Mouse (Mus musculus): ENCODE data around the gene Elmo1.

Gene Elmo1

GRCm38 (mm10) chr13:20327064-20327463 lies 236.7 kb downstream of the Elmo1 start:
- WGBS: 82% methylated on average over 4 of the region's 4 CpGs

GRCm38 (mm10) chr13:20327975-20328374 lies 237.6 kb downstream of the Elmo1 start:
- WGBS: 71% methylated on average over 3 of the region's 3 CpGs

- WGBS: 100% methylated on average over 1 of the region's 1 CpGs
Measured at GRCm38 (mm10) chr13:20328672-20329071, 238.3 kb downstream of the Elmo1 start.

- WGBS: 67% methylated on average over 7 of the region's 7 CpGs
Measured at GRCm38 (mm10) chr13:20330954-20331353, 240.6 kb downstream of the Elmo1 start.

GRCm38 (mm10) chr13:20335051-20335888 lies 244.9 kb downstream of the Elmo1 start:
- 87% methylated on average over 4 of the region's 4 CpGs for WGBS

GRCm38 (mm10) chr13:20335889-20336497 lies 245.6 kb downstream of the Elmo1 start:
- WGBS: 88% methylated on average over 7 of the region's 7 CpGs

GRCm38 (mm10) chr13:20342881-20343280 lies 252.5 kb downstream of the Elmo1 start:
- WGBS: 90% methylated on average over 3 of the region's 3 CpGs

- WGBS: 52% methylated on average over 1 of the region's 1 CpGs
Measured at GRCm38 (mm10) chr13:20349754-20350153, 259.4 kb downstream of the Elmo1 start.

- WGBS: 88% methylated on average over 2 of the region's 2 CpGs
Measured at GRCm38 (mm10) chr13:20352631-20353030, 262.2 kb downstream of the Elmo1 start.

GRCm38 (mm10) chr13:20353862-20354603 lies 263.6 kb downstream of the Elmo1 start:
- WGBS: 27% methylated on average over 10 of the region's 10 CpGs

DNA sequence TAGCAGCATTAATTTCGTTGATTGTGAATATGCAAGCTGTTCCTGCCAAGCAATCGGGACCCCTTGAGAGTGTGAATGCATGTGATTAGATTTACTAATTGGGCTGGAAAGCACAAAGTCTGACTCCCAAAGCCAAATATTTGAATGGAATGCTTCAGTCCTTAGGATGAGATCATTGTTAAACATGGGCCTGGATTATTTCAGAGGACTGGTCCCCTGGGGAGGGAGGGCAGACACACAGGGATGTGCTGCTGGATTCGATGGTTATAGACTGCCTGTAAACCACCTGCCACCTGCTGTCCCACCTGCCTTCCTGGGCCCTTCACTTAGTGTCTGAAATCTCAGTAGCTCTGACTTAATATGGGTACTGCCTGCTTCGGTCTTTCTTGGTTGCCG lies 264.2 kb downstream of the Elmo1 start:
- WGBS: 49% methylated on average over 5 of the region's 5 CpGs

DNA sequence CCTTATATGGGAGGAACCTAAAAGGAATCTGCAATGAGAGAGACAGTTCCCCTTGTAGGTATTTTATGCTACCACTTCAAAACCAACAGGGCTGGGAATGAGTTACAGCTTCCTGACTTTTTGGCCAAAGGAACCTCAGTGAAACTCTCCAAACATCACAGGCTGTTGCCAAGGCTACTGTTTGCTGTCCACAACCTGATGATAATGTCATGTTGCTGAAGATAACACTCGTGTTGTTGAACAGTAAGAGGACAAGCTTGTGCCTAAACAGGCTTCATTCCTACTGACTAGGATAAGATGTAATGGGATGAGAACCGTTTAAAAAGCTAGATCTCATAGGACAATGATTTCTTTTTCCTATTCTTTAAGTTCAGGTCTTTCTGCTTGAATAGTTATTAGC lies 272.1 kb downstream of the Elmo1 start:
- WGBS: 48% methylated on average over 2 of the region's 2 CpGs

DNA sequence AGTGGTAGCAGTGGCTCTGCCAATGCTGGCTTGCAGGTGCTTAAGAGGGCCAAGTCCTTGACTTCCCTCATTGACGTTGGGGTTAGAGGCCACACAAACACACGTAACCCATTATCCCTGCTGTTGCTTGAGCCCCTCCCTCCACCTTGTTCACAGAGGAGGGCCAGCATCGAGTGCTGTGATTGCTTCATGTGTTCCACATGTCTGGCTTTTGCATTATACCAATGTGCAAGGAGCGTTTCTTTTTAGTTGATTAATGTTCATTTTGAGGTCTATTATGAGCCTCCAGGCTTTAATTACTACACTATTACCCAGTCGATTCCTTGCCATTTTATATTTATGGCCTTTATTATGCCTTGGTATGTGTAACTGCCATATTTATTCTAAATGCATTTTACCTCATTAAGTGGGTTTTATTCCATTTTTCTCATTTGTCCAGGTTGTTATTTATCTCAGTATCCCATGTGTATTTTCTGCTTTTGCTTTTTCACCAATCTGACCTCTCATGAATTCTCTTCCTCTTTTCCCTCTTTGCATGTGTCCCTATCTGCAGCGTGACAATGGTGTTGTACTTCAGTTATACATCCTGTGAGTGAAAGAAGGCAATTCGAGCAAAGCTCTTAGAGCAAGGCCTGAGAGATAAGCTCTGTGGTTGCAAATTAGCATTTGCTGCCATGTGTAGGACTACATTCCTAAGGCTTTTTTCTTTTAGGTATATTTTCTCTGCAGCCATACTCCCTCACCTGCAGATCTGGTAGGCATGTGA lies 275.6 kb downstream of the Elmo1 start:
- 87% methylated on average over 7 of the region's 7 CpGs for WGBS

DNA sequence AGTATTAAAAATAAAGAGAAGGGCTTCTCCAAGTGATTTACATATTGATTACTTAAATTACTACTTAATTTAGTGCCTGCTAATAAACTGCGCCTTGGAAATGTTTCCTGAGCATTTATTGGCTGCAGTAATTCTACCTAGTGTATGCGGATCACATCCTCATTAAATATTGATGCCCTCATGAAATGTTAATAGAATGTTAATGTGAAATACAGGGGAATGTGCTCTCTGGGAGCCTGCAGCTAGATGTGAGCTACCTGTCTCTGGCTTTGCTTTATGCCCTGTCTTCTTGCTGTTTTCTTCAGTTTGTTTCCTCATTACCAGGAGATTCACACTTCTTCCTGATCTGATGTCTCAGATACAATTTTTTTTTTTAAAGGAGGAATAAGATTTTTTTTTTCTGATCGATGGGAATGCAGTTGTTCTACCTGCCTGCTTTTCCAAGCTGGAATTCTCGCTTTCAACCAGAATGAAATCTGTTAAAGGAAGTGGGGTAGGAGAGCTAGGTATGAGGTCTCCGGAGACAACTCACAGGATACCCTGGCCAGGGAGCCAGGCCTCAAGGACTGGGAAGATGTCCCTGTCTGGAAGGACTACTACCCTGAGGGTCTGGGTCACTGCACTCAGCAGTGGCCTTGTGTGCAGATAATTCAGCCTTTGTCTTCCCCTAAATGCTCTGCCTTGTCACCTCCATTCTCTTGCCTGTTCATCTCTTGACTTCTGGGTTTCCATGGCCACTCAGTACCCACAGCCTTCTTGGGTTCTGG lies 279.8 kb downstream of the Elmo1 start:
- 92% methylated on average over 5 of the region's 5 CpGs for WGBS

DNA sequence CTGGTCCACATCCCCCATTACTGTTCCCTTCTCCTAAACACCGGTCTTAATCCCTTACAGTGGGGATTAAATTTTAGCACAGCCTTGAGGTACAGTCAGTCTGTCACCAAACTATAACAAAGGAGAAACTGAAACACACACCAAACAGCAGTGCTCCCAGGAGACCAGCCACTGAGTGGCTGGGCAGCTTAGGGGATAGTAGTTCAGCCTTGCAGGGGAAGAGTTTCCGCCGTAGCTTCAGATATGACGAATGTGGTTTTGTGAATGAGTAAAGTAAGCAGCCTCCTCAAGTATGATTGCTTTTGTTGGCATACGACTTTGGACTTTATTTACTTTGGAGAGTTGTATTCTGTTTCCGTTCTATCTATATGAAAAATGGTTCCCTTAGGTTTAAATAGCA lies 281.1 kb downstream of the Elmo1 start:
- WGBS: 81% methylated on average over 6 of the region's 6 CpGs

DNA sequence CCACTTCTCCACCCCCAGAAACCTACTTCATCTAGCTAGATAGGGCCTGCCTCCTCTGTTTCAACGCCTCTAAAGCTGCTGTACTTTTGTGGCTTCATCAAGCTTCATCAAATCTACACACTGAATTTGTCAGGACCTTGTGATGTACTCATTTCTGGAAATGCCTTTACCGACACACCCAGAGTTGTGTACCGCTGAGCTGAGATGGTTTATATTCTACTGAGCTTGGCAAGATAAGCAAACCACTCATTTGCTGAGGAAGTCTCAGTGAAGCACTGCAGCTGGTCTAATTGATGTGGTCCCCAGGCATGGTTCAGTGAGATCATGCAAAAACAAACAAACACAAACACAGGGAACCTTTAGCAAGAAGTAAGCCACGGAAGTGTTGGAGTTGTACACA lies 281.9 kb downstream of the Elmo1 start:
- WGBS: 48% methylated on average over 4 of the region's 4 CpGs

DNA sequence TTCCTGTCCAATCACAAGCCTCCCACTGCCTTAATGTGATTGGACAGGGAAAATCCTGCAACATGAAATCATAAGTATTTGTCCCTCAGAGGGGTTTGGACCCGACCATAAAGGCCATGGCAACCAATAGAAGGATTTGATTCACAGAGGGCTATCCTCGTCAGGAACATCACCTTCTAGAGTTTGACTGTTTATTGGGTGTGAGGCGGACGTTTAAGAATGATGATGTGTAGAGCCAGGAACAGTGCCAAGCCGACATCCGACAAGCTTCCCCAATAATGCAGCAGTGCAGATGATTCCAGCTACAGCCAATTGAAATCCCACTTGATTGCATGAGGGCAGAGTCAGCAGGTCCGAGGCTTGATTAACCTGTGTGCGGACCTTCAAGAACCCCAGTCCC lies 288.5 kb downstream of the Elmo1 start:
- 88% methylated on average over 8 of the region's 8 CpGs for WGBS

DNA sequence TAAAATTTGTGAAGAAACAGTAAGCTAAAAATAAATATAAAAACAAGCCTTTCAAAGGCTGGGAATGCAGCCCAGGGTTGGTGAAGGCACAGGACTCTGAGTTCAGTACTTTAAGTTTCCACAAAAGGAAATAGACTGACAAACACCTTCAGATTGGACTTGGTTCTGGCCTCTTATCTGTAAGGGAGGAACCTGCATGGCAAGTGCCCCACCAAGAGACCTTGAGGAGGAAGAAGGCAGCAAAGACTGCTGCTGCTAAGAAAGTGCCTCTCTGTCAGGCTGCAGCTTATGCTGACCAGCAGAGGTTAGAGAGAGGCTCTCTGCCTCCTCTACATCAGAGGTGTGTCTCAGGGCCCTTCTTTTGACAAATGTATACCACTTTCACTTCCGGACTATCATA lies 293.5 kb downstream of the Elmo1 start:
- WGBS: 86% methylated on average over 1 of the region's 1 CpGs

DNA sequence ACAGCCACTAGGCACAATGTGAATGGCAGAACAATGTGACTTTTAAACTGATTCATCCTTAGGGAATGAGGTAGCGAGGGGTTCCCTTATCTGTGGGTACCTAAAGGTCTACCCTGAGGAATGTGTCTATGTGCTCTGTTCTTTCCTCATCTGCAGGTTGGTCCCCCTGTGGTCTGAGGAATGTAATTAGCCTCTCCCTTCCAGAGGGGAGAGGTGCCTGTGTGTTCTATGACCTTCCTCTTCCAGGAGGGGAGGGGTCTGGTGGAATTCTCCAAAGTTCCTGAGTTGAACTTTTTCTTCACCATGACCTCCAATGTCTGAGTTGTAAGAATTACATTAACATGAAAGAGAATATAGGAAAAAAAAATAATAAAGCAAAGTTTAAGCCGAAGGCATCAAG lies 294.4 kb downstream of the Elmo1 start:
- 95% methylated on average over 2 of the region's 2 CpGs for WGBS

DNA sequence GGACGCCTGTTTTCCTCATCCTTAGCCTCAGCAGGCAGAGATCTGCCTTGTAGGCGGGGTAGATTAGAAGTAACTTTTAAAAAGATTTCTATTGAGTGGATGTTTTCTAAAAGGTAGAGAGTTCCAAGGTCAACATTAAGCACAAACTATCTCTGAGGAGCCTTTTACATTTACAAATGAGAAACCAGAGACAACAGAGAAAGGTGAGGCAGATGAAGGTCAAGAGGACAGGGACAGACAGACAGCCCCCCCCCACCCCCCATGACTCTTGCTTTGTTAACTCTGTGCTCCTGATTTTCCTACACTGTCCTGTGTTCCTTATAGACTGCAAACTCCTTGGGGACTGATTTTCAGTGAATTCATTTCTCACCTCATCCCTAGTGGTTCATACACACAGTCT lies 295.0 kb downstream of the Elmo1 start:
- WGBS: 82% methylated on average over 2 of the region's 2 CpGs

- WGBS: 68% methylated on average over 4 of the region's 4 CpGs
Measured at GRCm38 (mm10) chr13:20386462-20387141, 296.2 kb downstream of the Elmo1 start.

All from cerebral cortex, adult 2 months (tissue).